Mouse (Mus musculus) left cerebral cortex, adult 6 months (tissue): ENCODE data around the gene Cyp3a11. TPM values are rescaled to one million over a fixed set of nuclear protein-coding genes. Genes with fewer than 3 reads are reported as not detected.

Experiments used
- long read RNA-seq, 2 experiments: library from polyadenylated mRNA; unstranded; transcript quantifications; one replicate each; pipeline ENCODE4 v2.0.0; 2019 to 2020
- polyA plus RNA-seq: library from polyadenylated mRNA; unstranded; fragments of <200 nt; fragmentation: Nextera tagmentation; gene quantifications from 2 replicates; pipeline ENCODE4 v1.2.3, GENCODE M21; 2021

Gene Cyp3a11
- polyA plus RNA-seq, result not detected in 2 replicates
- long read RNA-seq, experiment 1, result 0 reads
- long read RNA-seq, experiment 2, result 0 reads

DNA sequence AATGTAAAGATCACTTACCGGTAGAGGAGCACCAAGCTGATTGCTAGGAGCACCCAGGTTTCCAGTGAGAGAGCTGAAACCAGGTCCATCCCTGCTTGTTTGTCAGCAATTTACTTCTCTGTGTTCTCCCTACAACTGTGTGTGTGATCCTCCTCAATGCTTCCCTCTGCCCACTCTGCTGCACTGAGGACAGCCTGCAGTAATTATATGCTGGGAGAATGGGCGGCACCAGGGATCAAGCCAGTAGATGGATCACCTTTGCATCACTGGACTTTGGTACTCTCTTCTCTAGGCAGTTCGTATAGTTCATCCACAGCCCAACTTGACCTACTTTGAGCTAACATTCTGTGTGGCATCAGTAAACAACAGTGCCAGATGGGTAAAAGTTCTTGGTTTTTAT lies at the start of gene Cyp3a11:
Gene Cyp3a11 (minus strand): TSS at position 277 of the 400 bp plus-strand sequence.

DNA sequence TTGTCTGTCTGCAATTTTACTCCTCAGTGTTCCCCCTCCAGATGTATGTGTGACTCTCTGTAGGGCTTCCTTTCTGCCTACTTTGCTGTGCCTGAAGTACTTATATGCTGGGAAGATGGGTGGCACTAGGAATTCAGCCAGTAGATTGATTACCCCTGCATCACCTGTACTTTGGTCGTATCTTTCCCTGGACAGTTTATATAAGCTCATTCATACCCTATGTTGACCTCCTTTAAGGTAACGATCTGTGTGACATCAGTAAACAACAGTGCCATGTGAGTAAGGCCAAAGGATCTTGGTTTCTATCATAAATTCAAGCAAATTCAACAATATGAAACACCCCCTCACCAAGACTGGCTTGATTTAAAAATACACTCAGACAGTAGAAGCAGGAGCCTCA lies 74.0 kb downstream of the Cyp3a11 start, which contains the start of gene Cyp3a44:
Gene Cyp3a44 (minus strand): TSS at position 79 of the 400 bp plus-strand sequence.

Other genes starting within 250 kb of the Cyp3a11 start
- gene Cyp3a41a, start 159.8 kb downstream of the Cyp3a11 start, polyA plus RNA-seq, result not detected in 2 replicates
- not detected in 2 replicates for gene Cyp3a44, start 74.1 kb downstream of the Cyp3a11 start, polyA plus RNA-seq
- not detected in 2 replicates for gene Cyp3a25, start 129.7 kb upstream of the Cyp3a11 start, polyA plus RNA-seq
- gene Cyp3a59, start 199.3 kb upstream of the Cyp3a11 start, polyA plus RNA-seq, result not detected in 2 replicates